Mouse (Mus musculus): ENCODE measurements around the gene 2200002D01Rik. TPM values are rescaled to one million over a fixed set of nuclear protein-coding genes. Genes with fewer than 3 reads are reported as not detected.
A peak's percentile ranks its signal among the peaks of the same experiment; 100 is the strongest.

2200002D01Rik gene
- polyA plus RNA-seq, 1 experiment from 2014 or later: 3.3 TPM

GRCm38 (mm10) chr7:29236593-29236992 is 11.7 kb downstream of the 2200002D01Rik start:
- 67% methylated on average over 4 of the region's 4 CpGs for WGBS (ENCODE audit: insufficient replicate concordance)
- Histone ChIP-seq H3K9ac (replicated peaks) (no peak overlapping the region), H3K4me1 (ENCODE audit: insufficient read depth) (peaks cover 17% of the 10 kb centered on the region), H3K36me3 (replicated peaks; ENCODE audit: insufficient read depth, low read length) (no peaks in the 10 kb centered on the region), H3K4me2 (ENCODE audit: low read depth, low read length) (no peak overlapping the region), H3K4me3 (ENCODE audit: low read depth, low read length) (no peak overlapping the region), H3K27ac (ENCODE audit: low read depth) (peak overlapping the region; percentile 39; the same call in 1 of the 2 replicates), H3K27me3 (ENCODE audit: insufficient read depth, low read length) (peaks cover 8% of the 10 kb centered on the region), H3K9me3 (ENCODE audit: low read length) (no peaks in the 10 kb centered on the region)
- DNase-seq: no peak
- TF ChIP-seq EP300 (IDR thresholded peaks at IDR 0.05; ENCODE audit: low read depth) (peak; percentile 27; the same call in 1 of the 2 replicates), CTCF (IDR thresholded peaks at IDR 0.05; ENCODE audit: low read depth) (no peak)
- ATAC-seq: no peak

DNA sequence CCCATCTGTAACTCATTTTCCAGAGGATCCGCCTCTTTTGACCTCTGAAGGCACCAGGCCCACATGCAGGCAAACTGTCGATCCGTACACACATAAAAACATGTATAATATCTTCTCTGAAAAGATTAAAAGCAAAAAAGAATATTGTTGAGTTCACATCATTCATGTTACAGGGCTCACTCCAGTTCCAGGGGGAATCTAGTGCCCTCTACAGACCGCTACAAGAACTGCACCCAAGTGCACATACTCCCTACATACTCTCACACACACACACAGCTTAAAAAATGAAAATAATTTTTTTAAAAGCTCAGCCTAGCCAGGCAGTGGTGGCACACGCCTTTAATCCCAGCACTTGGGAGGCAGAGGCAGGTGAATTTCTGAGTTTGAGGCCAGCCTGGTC is 13.6 kb downstream of the 2200002D01Rik start:
- H3K4me3 ChIP-seq (ENCODE audit: low read depth, low read length): no peak overlapping the region
- H3K27me3 ChIP-seq (ENCODE audit: insufficient read depth, low read length): peaks cover 18% of the 10 kb centered on the region
- TF ChIP-seq EP300 (IDR thresholded peaks at IDR 0.05; ENCODE audit: low read depth): no peak
- TF ChIP-seq CTCF (IDR thresholded peaks at IDR 0.05; ENCODE audit: low read depth): peak; percentile 57
- WGBS (ENCODE audit: insufficient replicate concordance): 80% methylated on average over 5 of the region's 5 CpGs
- no peak overlapping the region for H3K9ac ChIP-seq (replicated peaks)
- no peaks in the 10 kb centered on the region for H3K36me3 ChIP-seq (replicated peaks; ENCODE audit: insufficient read depth, low read length)
- DNase-seq (no peak), ATAC-seq (no peak)
- peaks cover 15% of the 10 kb centered on the region for H3K4me1 ChIP-seq (ENCODE audit: insufficient read depth)
- H3K4me2 ChIP-seq (ENCODE audit: low read depth, low read length): no peak overlapping the region
- H3K9me3 ChIP-seq (ENCODE audit: low read length): no peaks in the 10 kb centered on the region
- no peak overlapping the region for H3K27ac ChIP-seq (ENCODE audit: low read depth)

DNA sequence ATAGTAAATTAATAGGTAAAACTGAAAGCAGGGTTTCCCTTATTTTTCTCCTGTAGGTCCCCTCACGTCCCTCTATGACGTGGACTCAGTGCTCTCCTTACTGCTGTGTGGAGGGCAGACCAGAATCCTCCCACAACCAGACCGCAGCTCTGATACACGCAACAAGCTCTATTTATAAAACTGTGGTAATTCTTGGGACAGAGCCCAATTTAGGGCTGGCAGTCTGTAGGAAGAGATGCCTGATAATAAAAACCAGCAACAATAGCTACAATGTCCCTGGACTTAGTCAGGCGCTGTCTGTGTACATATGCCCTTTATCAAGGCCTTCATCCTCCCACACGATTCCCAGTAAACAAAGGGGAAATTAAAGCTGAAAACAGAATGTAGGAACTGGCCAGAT is 14.5 kb downstream of the 2200002D01Rik start:
- no peak overlapping the region for H3K4me3 ChIP-seq (ENCODE audit: low read depth, low read length)
- ATAC-seq (no peak), DNase-seq (no peak)
- H3K36me3 ChIP-seq (replicated peaks; ENCODE audit: insufficient read depth, low read length): no peaks in the 10 kb centered on the region
- WGBS (ENCODE audit: insufficient replicate concordance): 42% methylated on average over 6 of the region's 6 CpGs
- H3K4me2 ChIP-seq (ENCODE audit: low read depth, low read length): no peak overlapping the region
- H3K27ac ChIP-seq (ENCODE audit: low read depth): no peak overlapping the region
- H3K4me1 ChIP-seq (ENCODE audit: insufficient read depth): peaks cover 6% of the 10 kb centered on the region
- H3K9ac ChIP-seq (replicated peaks): no peak overlapping the region
- TF ChIP-seq EP300 (IDR thresholded peaks at IDR 0.05; ENCODE audit: low read depth) (no peak; the same call in 1 of the 2 replicates), CTCF (IDR thresholded peaks at IDR 0.05; ENCODE audit: low read depth) (no peak)
- no peaks in the 10 kb centered on the region for H3K9me3 ChIP-seq (ENCODE audit: low read length)
- peaks cover 18% of the 10 kb centered on the region for H3K27me3 ChIP-seq (ENCODE audit: insufficient read depth, low read length)

DNA sequence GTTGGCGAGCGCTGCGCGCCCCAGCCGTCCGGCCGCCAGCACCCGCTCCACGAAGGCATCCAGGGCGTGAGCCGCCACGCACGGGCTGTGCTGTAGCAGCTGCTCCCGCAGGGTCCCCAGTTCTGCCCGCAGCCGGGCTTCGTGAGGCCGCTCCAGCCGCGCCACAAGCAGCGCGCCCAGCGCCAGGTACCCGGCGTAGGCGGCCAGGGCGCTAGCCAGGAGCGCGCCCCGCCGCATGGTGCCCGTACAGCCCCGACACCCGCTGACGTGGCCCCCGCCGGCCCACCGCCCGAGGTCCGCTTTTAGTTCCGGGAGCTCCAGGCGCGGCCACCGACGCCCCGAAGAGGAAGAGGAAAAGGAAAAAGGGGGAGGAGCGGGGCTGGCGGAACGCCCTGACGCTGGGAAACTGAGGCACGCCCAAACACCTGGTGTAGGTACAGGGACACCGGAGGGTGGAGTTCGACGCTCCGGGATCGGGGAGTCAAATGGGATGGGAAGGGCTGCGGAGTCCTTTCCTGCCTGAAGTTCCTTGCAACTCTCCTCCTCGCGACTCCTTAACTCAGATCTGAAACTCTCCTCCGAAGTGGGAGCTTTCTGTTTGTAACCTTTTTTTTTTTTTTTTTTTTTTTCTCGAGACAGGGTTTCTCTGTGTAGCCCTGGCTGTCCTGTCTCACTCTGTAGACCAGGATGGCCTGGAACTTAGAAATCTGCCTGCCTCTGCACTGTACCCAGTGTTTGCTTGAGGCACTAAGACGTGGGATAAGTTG is 15.8 kb downstream of the 2200002D01Rik start, which contains the start of gene Kcnk6:
Kcnk6 (minus strand) TSS at position 269 of the 767 bp plus-strand sequence.
- peaks cover 18% of the 10 kb centered on the region for H3K27me3 ChIP-seq (ENCODE audit: insufficient read depth, low read length)

GRCm38 (mm10) chr7:29231517-29231916 is 16.7 kb downstream of the 2200002D01Rik start:
- H3K27ac ChIP-seq (ENCODE audit: low read depth): peak overlapping the region; percentile 60
- H3K4me3 ChIP-seq (ENCODE audit: low read depth, low read length): peak overlapping the region; percentile 52
- no peak for TF ChIP-seq EP300 (IDR thresholded peaks at IDR 0.05; ENCODE audit: low read depth)
- TF ChIP-seq CTCF (IDR thresholded peaks at IDR 0.05; ENCODE audit: low read depth): no peak
- peak overlapping the region; percentile 62 for H3K9ac ChIP-seq (replicated peaks)
- WGBS (ENCODE audit: insufficient replicate concordance): 56% methylated on average over 3 of the region's 3 CpGs
- no peak for DNase-seq
- 0 out of 2 replicates have a peak, but pooled peaks cover 4% of the 10 kb centered on the region for H3K4me1 ChIP-seq (ENCODE audit: insufficient read depth)
- H3K27me3 ChIP-seq (ENCODE audit: insufficient read depth, low read length): peaks cover 18% of the 10 kb centered on the region
- H3K9me3 ChIP-seq (ENCODE audit: low read length): no peaks in the 10 kb centered on the region
- H3K36me3 ChIP-seq (replicated peaks; ENCODE audit: insufficient read depth, low read length): no peaks in the 10 kb centered on the region
- H3K4me2 ChIP-seq (ENCODE audit: low read depth, low read length): peak overlapping the region; percentile 68
- ATAC-seq: peak; percentile 25; the same call in 1 of the 2 replicates

More for the DNA sequence above, 15.8 kb downstream of the 2200002D01Rik start, which contains the start of gene Kcnk6:
- Histone ChIP-seq H3K9me3 (ENCODE audit: low read length) (no peaks in the 10 kb centered on the region), H3K4me1 (ENCODE audit: insufficient read depth) (0 out of 2 replicates have a peak, but pooled peaks cover 4% of the 10 kb centered on the region), H3K36me3 (replicated peaks; ENCODE audit: insufficient read depth, low read length) (no peaks in the 10 kb centered on the region), H3K27ac (ENCODE audit: low read depth) (peak within 1 kb of the TSS; percentile 60), H3K4me2 (ENCODE audit: low read depth, low read length) (peak within 1 kb of the TSS; percentile 68), H3K4me3 (ENCODE audit: low read depth, low read length) (peak within 1 kb of the TSS; percentile 52), H3K9ac (replicated peaks) (peak within 1 kb of the TSS; percentile 62)
- no peak for TF ChIP-seq CTCF (IDR thresholded peaks at IDR 0.05; ENCODE audit: low read depth)
- no peak for TF ChIP-seq EP300 (IDR thresholded peaks at IDR 0.05; ENCODE audit: low read depth)
- 3% methylated on average over 55 of the region's 62 CpGs for WGBS (ENCODE audit: insufficient replicate concordance)
- DNase-seq (peak; percentile 56), ATAC-seq (peak; percentile 18; the same call in 1 of the 2 replicates)

- no peaks in the 10 kb centered on the region for H3K9me3 ChIP-seq (ENCODE audit: low read length)
- peaks cover 18% of the 10 kb centered on the region for H3K27me3 ChIP-seq (ENCODE audit: insufficient read depth, low read length)
- no peak overlapping the region for H3K9ac ChIP-seq (replicated peaks)
- no peak for TF ChIP-seq CTCF (IDR thresholded peaks at IDR 0.05; ENCODE audit: low read depth)
- TF ChIP-seq EP300 (IDR thresholded peaks at IDR 0.05; ENCODE audit: low read depth): peak; percentile 44; the same call in 1 of the 2 replicates
- DNase-seq: no peak
- peaks cover 4% of the 10 kb centered on the region; the same call in 1 of the 2 replicates for H3K4me1 ChIP-seq (ENCODE audit: insufficient read depth)
- 31% methylated on average over 3 of the region's 3 CpGs for WGBS (ENCODE audit: insufficient replicate concordance)
- no peak overlapping the region for H3K27ac ChIP-seq (ENCODE audit: low read depth)
- H3K4me2 ChIP-seq (ENCODE audit: low read depth, low read length): no peak overlapping the region
- no peak for ATAC-seq
- H3K4me3 ChIP-seq (ENCODE audit: low read depth, low read length): no peak overlapping the region
- no peaks in the 10 kb centered on the region for H3K36me3 ChIP-seq (replicated peaks; ENCODE audit: insufficient read depth, low read length)
These were observed 17.7 kb downstream of the 2200002D01Rik start for GRCm38 (mm10) chr7:29230560-29230959.
